Mouse (Mus musculus): ENCODE measurements around the gene Dglucy.

DNA sequence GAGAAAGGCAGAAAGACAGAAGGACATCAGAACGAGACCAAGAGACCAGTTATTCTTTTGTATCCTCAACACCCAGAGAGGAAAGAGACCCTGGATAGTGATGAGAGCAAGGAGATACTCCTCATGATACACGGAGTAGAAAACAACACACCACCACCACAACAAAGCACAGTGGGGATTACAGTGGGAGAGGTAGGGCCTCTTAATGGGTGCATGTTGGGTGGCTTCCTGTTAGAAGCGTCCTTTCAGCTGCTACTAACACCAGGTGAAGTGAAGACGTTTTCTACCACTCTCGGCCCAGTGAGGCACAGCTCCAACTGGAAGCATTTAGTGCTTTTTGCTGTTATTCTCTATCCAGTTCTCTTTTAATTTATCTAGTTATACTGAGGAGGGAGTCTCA lies 128.0 kb downstream of the Dglucy start:
- TF ChIP-seq CTCF (IDR thresholded peaks at IDR 0.05; ENCODE audit: borderline replicate concordance, insufficient read depth, low read depth, low read length) (no peak), POLR2A (IDR thresholded peaks at IDR 0.05; ENCODE audit: borderline replicate concordance, insufficient read depth, low read length) (no peak)

Measured in cerebellum, adult 2 months (tissue).